Mouse (Mus musculus): Measurements from ENCODE around the gene Nelfb.
A peak's percentile ranks its signal among the peaks of the same experiment; 100 is the strongest.

Nelfb gene

GRCm38 (mm10) chr2:25175690-25176078, 35.6 kb downstream of the Nelfb start:
- DNase-seq (ENCODE audit: low spot score): no peak

- DNase-seq (ENCODE audit: low spot score): no peak
Measured at GRCm38 (mm10) chr2:25174866-25175689, 36.2 kb downstream of the Nelfb start.

GRCm38 (mm10) chr2:25173821-25174220, 37.5 kb downstream of the Nelfb start:
- DNase-seq (ENCODE audit: low spot score): no peak

GRCm38 (mm10) chr2:25172629-25173028, 38.7 kb downstream of the Nelfb start:
- no peak for DNase-seq (ENCODE audit: low spot score)

DNA sequence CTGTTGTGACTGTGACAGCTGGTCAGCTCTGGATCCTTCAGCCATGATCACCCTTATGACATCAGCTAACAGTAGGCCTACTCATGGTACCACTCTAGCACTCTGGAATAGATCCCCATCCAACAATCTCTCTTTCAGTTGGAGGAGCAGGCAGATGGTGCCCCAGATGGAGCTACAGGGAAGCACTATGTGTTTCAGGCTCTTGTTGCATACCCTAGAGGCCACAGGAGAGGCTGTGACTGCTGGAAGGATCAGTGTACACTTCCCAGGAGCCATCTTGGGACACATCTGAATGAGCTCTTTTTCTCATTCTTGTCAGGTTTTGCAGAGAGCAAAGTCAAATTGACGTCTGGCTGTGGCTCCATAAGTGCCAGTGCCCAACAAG, 39.5 kb downstream of the Nelfb start:
- DNase-seq (ENCODE audit: low spot score): no peak

DNA sequence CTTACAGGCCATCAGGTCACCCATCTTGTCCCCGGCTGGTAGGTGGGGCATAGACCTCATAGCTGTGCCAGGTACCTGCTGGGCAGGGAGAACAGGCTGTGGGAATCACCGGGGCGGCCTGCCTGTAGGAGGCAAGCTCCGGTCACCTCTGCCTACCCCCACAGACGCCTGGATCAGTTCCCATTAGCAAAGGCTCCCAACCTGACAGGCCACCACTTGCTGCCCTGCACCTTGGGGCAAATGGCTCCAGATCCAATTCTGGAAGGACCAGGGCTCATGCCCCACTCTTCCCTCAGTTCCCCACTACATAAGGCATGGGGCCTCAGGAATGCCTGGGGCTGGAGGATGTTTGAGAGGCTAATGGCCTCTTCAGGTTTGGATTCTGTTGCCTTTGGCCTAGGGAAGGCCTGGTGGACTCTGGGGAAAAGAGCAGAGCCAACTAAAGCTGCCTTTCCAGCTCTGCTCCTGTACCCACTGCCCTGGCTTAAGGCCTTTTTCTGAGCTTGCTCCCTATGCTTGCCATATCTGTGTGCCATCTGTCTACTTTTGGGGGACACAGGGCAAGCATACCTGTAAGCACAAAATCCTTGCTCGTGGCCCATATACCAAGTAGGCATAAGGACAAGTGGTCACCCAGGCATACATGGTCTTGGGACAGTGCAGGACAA, 40.1 kb downstream of the Nelfb start:
- no peak for DNase-seq (ENCODE audit: low spot score)

- no peak for DNase-seq (ENCODE audit: low spot score)
Measured at GRCm38 (mm10) chr2:25170326-25171100, 40.8 kb downstream of the Nelfb start.

- no peak for DNase-seq (ENCODE audit: low spot score)
Measured at GRCm38 (mm10) chr2:25169778-25170177, 41.5 kb downstream of the Nelfb start.

DNA sequence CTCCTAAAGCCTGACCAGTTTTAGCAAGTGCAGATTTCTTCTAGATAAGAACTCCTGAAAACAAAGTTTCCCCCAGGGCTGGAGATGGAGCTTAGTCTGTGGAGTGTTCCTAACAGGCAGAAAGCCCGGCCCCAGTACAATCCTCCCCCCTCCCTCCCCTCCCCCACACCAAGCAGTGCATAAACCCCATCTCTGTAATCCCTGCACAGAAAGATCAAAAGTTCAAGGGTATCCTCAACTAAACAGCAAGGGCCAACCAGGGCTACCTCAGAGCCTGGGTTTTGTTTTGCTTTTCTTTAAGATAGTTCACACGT, 42.7 kb downstream of the Nelfb start:
- no peak for DNase-seq (ENCODE audit: low spot score)

- peak; percentile 61 for DNase-seq (ENCODE audit: low spot score)
Measured at GRCm38 (mm10) chr2:25167919-25168664, 43.2 kb downstream of the Nelfb start.

DNA sequence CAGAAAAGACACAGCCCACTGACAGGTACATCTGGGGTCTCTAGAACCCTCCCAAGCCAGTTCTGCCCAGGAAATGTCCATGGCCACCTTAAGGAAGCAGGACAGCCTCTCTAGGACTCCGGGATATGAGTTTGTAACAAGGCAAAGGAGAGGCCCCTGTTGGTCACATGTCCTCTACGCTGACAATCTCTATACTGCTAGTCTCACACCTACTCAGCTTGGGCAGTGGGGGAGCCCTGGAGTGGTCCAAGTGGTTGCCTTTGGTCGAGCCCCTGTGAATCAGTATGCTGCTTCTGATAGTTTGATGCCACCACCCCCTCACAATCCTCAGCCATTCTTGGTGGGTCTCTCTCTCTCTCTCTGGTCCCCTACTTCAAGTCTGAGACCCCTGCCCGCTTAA, 43.8 kb downstream of the Nelfb start:
- no peak for DNase-seq (ENCODE audit: low spot score)

DNA sequence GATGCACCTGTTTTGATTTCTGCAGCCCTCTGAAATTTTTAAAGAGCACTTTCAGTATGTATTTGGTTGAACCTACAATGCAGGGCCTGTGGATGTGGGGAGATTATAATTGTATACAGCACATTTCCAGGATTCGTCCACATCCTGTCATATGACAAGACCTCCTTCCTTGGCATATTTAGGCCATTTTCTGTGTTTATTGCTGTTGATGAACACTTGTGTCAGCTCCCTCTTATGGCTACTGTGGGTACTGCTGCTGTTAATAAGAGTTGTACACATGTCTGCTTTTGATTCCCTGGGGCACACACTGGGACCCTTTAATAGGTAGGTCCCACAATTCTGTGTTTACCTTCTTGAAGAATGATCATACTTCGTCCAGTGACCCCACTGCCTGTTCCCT, 53.6 kb downstream of the Nelfb start:
- no peak for DNase-seq (ENCODE audit: low spot score)

DNA sequence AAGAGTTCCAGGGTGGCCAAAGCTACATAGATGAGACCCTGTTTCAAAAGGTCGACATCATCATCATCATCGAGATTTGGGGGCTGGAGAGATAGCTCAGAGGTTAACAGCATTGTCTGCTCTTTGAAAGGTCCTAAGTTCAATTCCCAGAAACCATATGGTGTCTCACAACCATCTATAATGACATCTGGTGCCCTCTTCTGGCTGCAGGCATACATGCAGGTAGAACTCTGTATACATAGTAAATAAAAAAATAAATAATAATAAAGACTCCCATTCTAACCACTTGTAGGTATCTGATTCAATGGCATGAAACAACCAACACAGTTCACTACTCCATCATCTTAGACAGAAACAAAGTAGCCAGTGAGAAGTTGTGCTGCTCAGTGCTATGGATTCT, 54.3 kb downstream of the Nelfb start:
- DNase-seq (ENCODE audit: low spot score): no peak

DNA sequence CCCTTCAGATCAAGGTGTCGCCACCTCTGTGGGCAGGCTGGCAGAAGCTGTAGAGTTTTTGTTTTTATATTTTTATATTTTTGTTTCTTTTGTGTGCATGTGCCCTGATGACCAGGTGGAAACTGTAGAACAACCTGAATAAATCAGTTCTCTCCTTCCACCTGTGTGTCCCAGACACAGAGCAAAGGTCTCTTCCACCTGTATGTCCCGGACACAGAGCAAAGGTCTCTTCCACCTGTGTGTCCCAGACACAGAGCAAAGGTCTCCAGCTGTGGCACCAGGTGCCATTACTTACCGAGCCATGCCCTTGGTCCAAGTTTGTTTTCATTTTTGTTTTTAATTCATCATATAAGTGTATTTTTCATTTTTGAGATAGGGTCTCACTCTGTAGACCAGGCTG, 55.1 kb downstream of the Nelfb start:
- DNase-seq (ENCODE audit: low spot score): no peak

DNA sequence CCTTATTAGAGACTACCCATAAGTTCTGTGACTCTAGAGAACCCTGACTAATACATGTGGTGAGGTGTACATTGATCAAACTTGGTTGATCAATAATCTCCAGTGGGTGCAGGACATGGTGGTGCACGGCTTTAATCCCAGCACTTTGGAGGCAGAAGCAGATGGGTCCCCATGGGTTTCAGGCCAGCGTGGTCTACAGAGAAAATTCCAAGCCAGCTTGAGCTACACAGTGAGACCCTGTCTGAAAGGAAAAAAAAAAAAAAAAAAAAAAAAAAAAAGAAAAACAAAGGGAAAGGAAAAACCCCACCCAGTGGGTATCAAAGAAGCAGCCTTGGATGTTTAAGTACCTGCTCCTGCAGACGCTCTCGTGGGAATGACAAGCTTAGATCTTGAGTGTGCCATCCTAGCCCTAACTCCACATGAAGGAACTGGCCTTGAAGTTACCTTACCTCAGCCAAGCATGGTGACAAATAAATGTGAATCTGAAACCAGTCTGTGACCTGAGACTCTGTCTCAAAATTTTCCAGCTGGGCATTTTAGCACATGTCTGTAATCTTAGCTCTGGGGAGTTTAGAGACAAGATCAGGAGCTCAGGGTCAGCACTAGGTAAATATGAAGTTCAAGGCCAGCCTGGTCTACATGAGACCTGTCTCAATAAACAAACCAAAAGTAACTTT, 59.9 kb downstream of the Nelfb start:
- no peak for DNase-seq (ENCODE audit: low spot score)

Data from testis, postnatal 14 days (tissue).